Mouse (Mus musculus) CH12.LX (cell line): Measurements from ENCODE around the gene Amt.

Experiments used
- CTCF ChIP-seq, 2 experiments: IDR thresholded peaks in 1 of 2; conservative IDR thresholded peaks in 1 of 2; 2 replicates each; pipeline ENCODE4 v1.5.1; 2011 to 2012; ENCODE audit warnings: low read depth in 2 of 2, low read length in 2 of 2, improper control_type of control experiment in 1 of 2, inconsistent platforms in 1 of 2, mild to moderate bottlenecking in 1 of 2, moderate library complexity in 1 of 2
- EP300 ChIP-seq: IDR thresholded peaks from 2 replicates; pipeline ENCODE4 v1.6.1; 2011; ENCODE audit warnings: low read length, improper control_type of control experiment
- JUND ChIP-seq: conservative IDR thresholded peaks from 2 replicates; pipeline ENCODE4 v1.6.1; 2011; ENCODE audit warnings: low read depth, low read length, improper control_type of control experiment
- KAT2A ChIP-seq: IDR thresholded peaks from 2 replicates; pipeline ENCODE4 v1.6.1; 2012; ENCODE audit warnings: low read length, improper control_type of control experiment, inconsistent platforms; ENCODE audit not compliant: insufficient replicate concordance
- MAFK ChIP-seq: IDR thresholded peaks from 2 replicates; pipeline ENCODE4 v1.6.1; 2011; ENCODE audit warnings: low read length, improper control_type of control experiment; ENCODE audit not compliant: insufficient replicate concordance
- NELFE ChIP-seq: IDR thresholded peaks from 2 replicates; pipeline ENCODE4 v1.6.1; 2011; ENCODE audit warnings: low read depth, low read length, improper control_type of control experiment
- POLR2A ChIP-seq: IDR thresholded peaks from 2 replicates; pipeline ENCODE4 v1.6.1; 2011; ENCODE audit warnings: low read depth, mild to moderate bottlenecking, improper control_type of control experiment, low read length
- POLR2AphosphoS2 ChIP-seq: IDR thresholded peaks from 2 replicates; pipeline ENCODE4 v1.6.1; 2011; ENCODE audit warnings: low read depth, low read length, improper control_type of control experiment
- SIN3A ChIP-seq: IDR thresholded peaks from 2 replicates; pipeline ENCODE4 v1.6.1; 2012; ENCODE audit warnings: low read length, improper control_type of control experiment, inconsistent platforms
- SMC3 ChIP-seq: IDR thresholded peaks from 2 replicates; pipeline ENCODE4 v1.6.1; 2011; ENCODE audit warnings: low read depth, low read length, improper control_type of control experiment
- TBP ChIP-seq: conservative IDR thresholded peaks from 2 replicates; pipeline ENCODE4 v1.6.1; 2011; ENCODE audit warnings: low read depth, low read length, improper control_type of control experiment
- ZKSCAN1 ChIP-seq: IDR thresholded peaks from 2 replicates; pipeline ENCODE4 v1.6.1; 2012; ENCODE audit warnings: low read depth, inconsistent platforms, low read length, improper control_type of control experiment, borderline replicate concordance

GRCm38 (mm10) chr9:108341801-108342200 lies 45.1 kb downstream of the Amt start:
- no peak for TF ChIP-seq ZKSCAN1
- TF ChIP-seq MAFK: no peak
- no peak for TF ChIP-seq POLR2A
- no peak for TF ChIP-seq CTCF (conservative IDR thresholded peaks at IDR 0.05 in 1 of 2, IDR thresholded peaks at IDR 0.05 in 1 of 2; ENCODE audit: low read depth in 2 of 2, low read length in 2 of 2)
- TF ChIP-seq KAT2A: no peak
- no peak for TF ChIP-seq POLR2AphosphoS2
- TF ChIP-seq NELFE: no peak
- no peak for TF ChIP-seq SIN3A
- TF ChIP-seq EP300: no peak
- TF ChIP-seq TBP: no peak
- TF ChIP-seq JUND: no peak
- TF ChIP-seq SMC3: no peak
